ENCODE assay signal across 8 mouse cellular contexts in the genomic region with DNA sequence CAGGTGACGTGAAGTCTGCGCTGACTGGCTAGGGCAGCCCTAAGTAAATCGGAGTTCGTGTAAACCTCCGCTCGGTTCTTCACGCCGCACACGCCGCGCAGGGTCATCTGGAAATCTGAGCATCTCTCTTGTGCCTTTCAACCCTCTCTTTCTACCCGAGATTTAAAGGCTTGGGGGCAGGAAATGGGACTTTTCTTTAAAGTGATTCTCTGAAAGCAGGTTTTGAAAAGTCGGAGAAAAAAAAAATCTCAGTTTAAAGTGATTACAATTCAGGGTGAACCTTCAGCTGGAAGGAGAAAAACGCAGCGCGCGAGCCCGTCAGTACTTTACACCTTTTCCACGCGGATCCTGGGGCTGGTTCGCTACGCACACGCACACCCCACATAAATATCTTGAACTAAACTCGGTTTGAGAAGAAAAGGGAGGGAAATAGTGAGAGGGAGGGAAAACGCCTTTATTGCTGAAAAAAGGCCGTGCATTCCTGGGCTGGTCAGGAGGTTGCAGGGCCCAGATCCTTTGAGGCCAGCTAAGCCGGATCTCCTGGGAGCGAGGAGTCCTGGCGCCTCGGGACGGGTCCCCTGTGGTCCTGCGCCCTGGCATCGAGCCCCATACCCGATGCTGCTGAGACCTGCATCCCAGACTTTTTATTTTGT. TPM values are rescaled to one million over a fixed set of nuclear protein-coding genes. Genes with fewer than 3 reads are reported as not detected.
DNase-seq lines count a peak whose midpoint lies in the region; ATAC-seq lines count a peak whose summit lies in the region.

No protein-coding gene starts in this region.

- no peaks in the 10 kb centered on the region for H3K36me3 ChIP-seq in forebrain, embryonic 14.5 days (ENCODE audit: control insufficient read depth, insufficient read depth, low read length)
- H3K36me3 ChIP-seq in hindbrain, embryonic 15.5 days = no peaks in the 10 kb centered on the region
- H3K36me3 ChIP-seq in limb, embryonic 10.5 days = no peaks in the 10 kb centered on the region
- H3K36me3 ChIP-seq in midbrain, embryonic 16.5 days (ENCODE audit: control insufficient read depth, insufficient read depth, low read length) = no peaks in the 10 kb centered on the region

- H3K4me3 ChIP-seq in brown adipose tissue, adult 24 weeks (ENCODE audit: insufficient read depth, low read depth, low read length) = peak overlapping the region; percentile 68
- peak overlapping the region; percentile 67 for H3K4me3 ChIP-seq in forebrain, embryonic 14.5 days (ENCODE audit: low read depth, low read length)
- peak overlapping the region; percentile 73 for H3K4me3 ChIP-seq in hindbrain, embryonic 15.5 days
- peak overlapping the region; percentile 90 for H3K4me3 ChIP-seq in limb, embryonic 10.5 days
- peak overlapping the region; percentile 88 for H3K4me3 ChIP-seq in midbrain, embryonic 16.5 days (ENCODE audit: low read depth, low read length)

- peak overlapping the region; percentile 32; the same call in 1 of the 2 replicates for H3K27ac ChIP-seq in brown adipose tissue, adult 24 weeks (replicated peaks; ENCODE audit: low read depth, low read length)
- H3K27ac ChIP-seq in forebrain, embryonic 14.5 days (ENCODE audit: low read depth, low read length) = peak overlapping the region; percentile 46; the same call in 1 of the 2 replicates
- H3K27ac ChIP-seq in hindbrain, embryonic 15.5 days (replicated peaks) = peak overlapping the region; percentile 95
- peak overlapping the region; percentile 85 for H3K27ac ChIP-seq in limb, embryonic 10.5 days
- peak overlapping the region; percentile 95 for H3K27ac ChIP-seq in midbrain, embryonic 16.5 days (ENCODE audit: low read length)

- ATAC-seq in frontal cortex, adult (ENCODE audit: low TSS enrichment) = no peak
- ATAC-seq in forebrain, embryonic 14.5 days = peak; percentile 3; the same call in 1 of the 2 replicates
- 0 out of 2 replicates have a peak, but pooled peaks have one; percentile 13 for ATAC-seq in hindbrain, embryonic 15.5 days (ENCODE audit: low FRiP score, low read depth)
- peak; percentile 34; the same call in 1 of the 2 replicates for ATAC-seq in midbrain, embryonic 16.5 days

- under 1% methylated on average over 34 of the region's 34 CpGs for WGBS in forebrain, embryonic 14.5 days
- under 1% methylated on average over 34 of the region's 34 CpGs for WGBS in hindbrain, embryonic 15.5 days
- WGBS in limb, embryonic 10.5 days = under 1% methylated on average over 34 of the region's 34 CpGs
- WGBS in midbrain, embryonic 16.5 days = under 1% methylated on average over 34 of the region's 34 CpGs

- peak overlapping the region; percentile 96 for H3K4me2 ChIP-seq in forebrain, embryonic 14.5 days (ENCODE audit: low read length)
- peak overlapping the region; percentile 98 for H3K4me2 ChIP-seq in hindbrain, embryonic 15.5 days
- peak overlapping the region; percentile 99 for H3K4me2 ChIP-seq in midbrain, embryonic 16.5 days (ENCODE audit: low read length)

- H3K4me1 ChIP-seq in brown adipose tissue, adult 24 weeks (ENCODE audit: control insufficient read depth, insufficient read depth, insufficient read length, low read length) = peaks cover 2% of the 10 kb centered on the region; the same call in 1 of the 2 replicates
- no peaks in the 10 kb centered on the region; the same call in 1 of the 2 replicates for H3K4me1 ChIP-seq in forebrain, embryonic 14.5 days (ENCODE audit: control insufficient read depth, insufficient read depth, low read length)
- peaks cover 8% of the 10 kb centered on the region for H3K4me1 ChIP-seq in hindbrain, embryonic 15.5 days (replicated peaks)
- H3K4me1 ChIP-seq in limb, embryonic 10.5 days = peaks cover 23% of the 10 kb centered on the region
- no peaks in the 10 kb centered on the region for H3K4me1 ChIP-seq in midbrain, embryonic 16.5 days (ENCODE audit: control insufficient read depth, insufficient read depth, low read length)

- no peaks in the 10 kb centered on the region for H3K9me3 ChIP-seq in forebrain, embryonic 14.5 days (replicated peaks; ENCODE audit: control insufficient read depth, low read length)
- H3K9me3 ChIP-seq in hindbrain, embryonic 15.5 days = no peaks in the 10 kb centered on the region
- H3K9me3 ChIP-seq in limb, embryonic 10.5 days (replicated peaks) = no peaks in the 10 kb centered on the region
- H3K9me3 ChIP-seq in midbrain, embryonic 16.5 days (replicated peaks; ENCODE audit: control insufficient read depth, low read length, poor library complexity, severe bottlenecking) = no peaks in the 10 kb centered on the region

- H3K9ac ChIP-seq in forebrain, embryonic 14.5 days (ENCODE audit: low read length) = peak overlapping the region; percentile 67
- peak overlapping the region; percentile 65 for H3K9ac ChIP-seq in hindbrain, embryonic 15.5 days
- peak overlapping the region; percentile 96 for H3K9ac ChIP-seq in midbrain, embryonic 16.5 days (ENCODE audit: low read depth, low read length)

- DNase-seq in frontal cortex, postnatal 10 days (ENCODE audit: low spot score in 2 of 2) = peak; percentile 33 to 40
- DNase-seq in forebrain, embryonic 14.5 days (ENCODE audit: low spot score) = peak; percentile 52
- peak; percentile 66 for DNase-seq in limb, embryonic 10.5 days (ENCODE audit: low spot score)
- DNase-seq in testis, postnatal 14 days (ENCODE audit: low spot score) = peak; percentile 19

- H3K27me3 ChIP-seq in forebrain, embryonic 14.5 days (replicated peaks; ENCODE audit: control insufficient read depth, insufficient read depth, low read length) = peaks cover 7% of the 10 kb centered on the region; the same call in 1 of the 2 replicates
- no peaks in the 10 kb centered on the region for H3K27me3 ChIP-seq in hindbrain, embryonic 15.5 days
- H3K27me3 ChIP-seq in limb, embryonic 10.5 days (ENCODE audit: low read depth, poor library complexity, severe bottlenecking) = no peaks in the 10 kb centered on the region
- H3K27me3 ChIP-seq in midbrain, embryonic 16.5 days (ENCODE audit: control insufficient read depth, insufficient read depth, low read depth, low read length) = no peaks in the 10 kb centered on the region

RNA-seq across cellular contexts. Expression of gene Efna5, which starts 2.5 kb away (rescaled TPM):
- polyA plus RNA-seq in brown adipose tissue, adult 24 weeks (2012; ENCODE audit: insufficient read depth, insufficient read length, missing spikeins) = 12.5 and 13.1 TPM in 2 replicates
- 18.8 and 20.9 TPM in 2 replicates for polyA plus RNA-seq in forebrain, embryonic 14.5 days (2014; fragmentation: Nextera tagmentation; extraction: Ambion mirVana)
- polyA plus RNA-seq in hindbrain, embryonic 15.5 days (2015; fragmentation: Nextera tagmentation; extraction: Ambion mirVana) = 38.5 and 69.1 TPM in 2 replicates
- polyA plus RNA-seq in limb, embryonic 10.5 days (2016; fragmentation: Nextera tagmentation; extraction: Ambion mirVana) = 34.4 and 37.0 TPM in 2 replicates
- polyA plus RNA-seq in midbrain, embryonic 16.5 days (2015; fragmentation: Nextera tagmentation; extraction: Ambion mirVana) = 55.0 and 59.7 TPM in 2 replicates

Comparison
In these comparisons a context has a peak if more than half of its experiments do, and no peak if none do; other contexts are left out.
1. H3K27ac ChIP-seq: peak in every context shown above with its lines; median percentile 95 in hindbrain, embryonic 15.5 days; 95 in midbrain, embryonic 16.5 days; 85 in limb, embryonic 10.5 days; 46 in forebrain, embryonic 14.5 days; 32 in brown adipose tissue, adult 24 weeks.